Mouse (Mus musculus): ENCODE results near the gene Gsta1.
"Not testable (repeated sequence)": the region's sequence is repeated elsewhere in the genome, so short reads cannot be mapped to it uniquely, and the experiment has no call there.

The Gsta1 gene

GRCm38 (mm10) chr9:78233121-78233695 is 2.8 kb downstream of the Gsta1 start:
- DNase-seq (ENCODE audit: low spot score in 2 of 2), result not testable (repeated sequence)

DNA sequence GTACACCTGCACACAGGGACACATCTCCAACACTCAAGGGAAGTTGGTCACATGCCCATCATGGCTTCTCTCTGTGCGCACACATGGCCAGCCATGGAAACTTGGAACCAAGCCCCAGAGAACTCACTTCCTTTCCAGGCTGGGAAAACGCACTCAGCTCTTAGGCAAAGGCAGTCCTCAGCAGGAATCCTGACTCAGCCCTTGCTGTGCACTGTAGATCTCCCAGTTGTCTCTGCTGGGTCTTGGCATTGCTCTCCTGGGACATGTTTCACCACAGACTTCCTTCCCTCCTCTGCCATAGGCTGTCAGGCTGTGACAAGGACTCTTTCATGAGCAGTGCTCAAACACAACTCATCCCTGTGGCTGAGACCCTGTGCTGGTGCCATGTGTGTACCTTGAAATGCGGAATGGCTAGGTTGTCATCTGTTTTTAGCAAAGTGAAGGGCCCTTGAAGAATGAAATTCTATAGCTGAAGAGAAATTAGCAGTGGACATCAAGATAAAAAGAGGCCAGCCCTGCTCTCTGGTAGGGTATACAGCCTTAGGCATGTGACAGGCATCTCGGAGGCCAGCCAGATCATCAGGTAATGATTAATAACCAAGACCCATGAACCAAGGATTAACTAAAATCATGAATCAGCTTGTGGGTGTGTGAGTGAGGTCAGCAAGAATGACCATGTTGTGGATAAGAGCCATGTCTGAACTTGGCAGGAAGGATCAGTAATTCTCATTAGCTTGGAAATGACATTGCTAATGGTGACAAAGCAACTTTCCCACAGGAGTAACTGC is 25.4 kb downstream of the Gsta1 start:
- DNase-seq (ENCODE audit: low spot score in 2 of 2), result peak in 1 of 2 experiments; percentile 5

DNA sequence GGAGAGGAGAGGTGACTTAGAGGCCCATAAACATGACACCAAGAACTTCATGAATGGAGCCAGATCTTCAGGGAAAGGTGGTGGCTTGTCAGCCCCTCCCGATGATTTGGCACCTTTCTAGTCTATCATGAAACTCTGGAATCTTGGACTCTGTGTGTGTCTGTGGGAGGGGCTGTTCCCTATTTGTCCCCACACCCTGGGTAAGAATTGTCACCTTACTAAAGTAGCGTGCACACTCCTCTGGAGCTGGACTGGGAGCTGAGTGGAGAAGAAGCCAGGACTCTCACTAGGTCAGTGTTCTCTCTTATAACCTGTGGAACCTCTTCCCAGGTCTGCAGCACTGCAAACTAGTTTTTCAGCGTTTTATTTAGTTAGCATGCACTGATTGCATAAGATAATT is 26.5 kb downstream of the Gsta1 start, which contains the start of gene Gm3776:
Gene Gm3776 (plus strand): TSS at position 216 of the 400 bp plus-strand sequence.
- not testable (repeated sequence) for DNase-seq (ENCODE audit: low spot score in 2 of 2)

DNA sequence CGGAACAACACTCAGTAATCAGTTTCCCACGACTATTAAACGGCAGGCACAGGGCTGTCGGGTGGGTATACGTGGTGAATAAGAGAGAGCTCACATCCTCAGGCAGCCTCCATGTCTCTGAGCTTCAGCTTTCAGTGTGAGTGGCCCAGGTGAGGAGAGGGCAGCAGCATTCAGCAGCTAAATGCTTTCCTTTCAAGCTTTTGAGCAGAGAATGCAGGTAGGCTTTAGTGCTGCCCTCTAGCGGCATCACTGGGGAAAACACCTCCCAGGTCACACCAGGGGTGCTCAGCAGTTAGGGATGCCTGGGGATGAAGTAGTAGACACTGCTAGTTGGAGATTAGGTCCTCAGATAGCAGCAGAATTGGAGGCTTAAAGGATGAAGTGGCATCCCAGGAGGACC is 29.2 kb downstream of the Gsta1 start:
- peak in 1 of 2 experiments; percentile 17 for DNase-seq (ENCODE audit: low spot score in 2 of 2)

GRCm38 (mm10) chr9:78270945-78271344 is 40.5 kb downstream of the Gsta1 start:
- DNase-seq (ENCODE audit: low spot score in 2 of 2), result not testable (repeated sequence)

DNA sequence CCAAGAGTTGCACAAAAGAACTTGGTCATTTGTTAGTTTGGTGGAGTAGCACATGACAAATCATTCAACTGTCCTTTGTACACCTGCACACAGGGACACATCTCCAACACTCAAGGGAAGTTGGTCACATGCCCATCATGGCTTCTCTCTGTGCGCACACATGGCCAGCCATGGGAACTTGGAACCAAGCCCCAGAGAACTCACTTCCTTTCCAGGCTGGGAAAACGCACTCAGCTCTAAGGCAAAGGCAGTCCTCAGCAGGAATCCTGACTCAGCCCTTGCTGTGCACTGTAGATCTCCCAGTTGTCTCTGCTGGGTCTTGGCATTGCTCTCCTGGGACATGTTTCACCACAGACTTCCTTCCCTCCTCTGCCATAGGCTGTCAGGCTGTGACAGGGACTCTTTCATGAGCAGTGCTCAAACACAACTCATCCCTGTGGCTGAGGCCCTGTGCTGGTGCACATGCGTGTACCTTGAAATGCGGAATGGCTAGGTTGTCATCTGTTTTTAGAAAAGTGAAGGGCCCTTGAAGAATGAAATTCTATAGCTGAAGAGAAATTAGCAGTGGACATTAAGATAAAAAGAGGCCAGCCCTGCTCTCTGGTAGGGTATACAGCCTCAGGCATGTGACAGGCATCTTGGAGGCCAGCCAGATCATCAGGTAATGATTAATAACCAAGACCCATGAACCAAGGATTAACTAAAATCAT is 51.7 kb downstream of the Gsta1 start:
- DNase-seq (ENCODE audit: low spot score in 2 of 2), result not testable (repeated sequence)

DNA sequence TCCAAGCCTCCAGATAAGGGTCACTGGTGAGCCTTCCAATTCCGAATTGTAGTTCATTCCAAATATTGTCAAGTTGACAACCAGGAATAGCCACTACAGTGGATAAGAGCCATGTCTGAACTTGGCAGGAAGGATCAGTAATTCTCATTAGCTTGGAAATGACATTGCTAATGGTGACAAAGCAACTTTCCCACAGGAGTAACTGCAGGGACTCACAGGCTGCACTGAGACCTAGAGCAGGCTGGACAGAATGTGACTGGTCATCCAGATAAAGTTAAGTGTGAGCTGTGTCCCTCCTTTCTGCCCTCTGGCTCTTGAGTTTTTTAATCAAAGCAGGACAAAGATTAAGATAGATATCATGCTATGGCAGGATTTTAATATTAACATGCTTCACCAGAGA is 58.6 kb downstream of the Gsta1 start:
- DNase-seq (ENCODE audit: low spot score in 2 of 2), result not testable (repeated sequence)

DNA sequence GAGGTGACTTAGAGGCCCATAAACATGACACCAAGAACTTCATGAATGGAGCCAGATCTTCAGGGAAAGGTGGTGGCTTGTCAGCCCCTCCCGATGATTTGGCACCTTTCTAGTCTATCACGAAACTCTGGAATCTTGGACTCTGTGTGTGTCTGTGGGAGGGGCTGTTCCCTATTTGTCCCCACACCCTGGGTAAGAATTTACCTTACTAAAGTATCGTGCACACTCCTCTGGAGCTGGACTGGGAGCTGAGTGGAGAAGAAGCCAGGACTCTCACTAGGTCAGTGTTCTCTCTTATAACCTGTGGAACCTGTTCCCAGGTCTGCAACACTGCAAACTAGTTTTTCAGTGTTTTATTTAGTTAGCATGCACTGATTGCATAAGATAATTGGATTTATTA is 59.3 kb downstream of the Gsta1 start, which contains the start of gene Gm10639:
Gene Gm10639 (plus strand): TSS at position 201 of the 400 bp plus-strand sequence.
- DNase-seq (ENCODE audit: low spot score in 2 of 2), result not testable (repeated sequence)
